Mouse (Mus musculus) liver, embryonic 14.5 days (tissue): ENCODE measurements around the gene Sele.

Source experiments
- CTCF ChIP-seq: IDR thresholded peaks from 2 replicates; pipeline ENCODE4 v1.5.1; 2016; ENCODE audit warnings: antibody characterized with exemption, low read depth, control low read depth
- EP300 ChIP-seq: IDR thresholded peaks from 2 replicates; pipeline ENCODE4 v1.6.1; 2016; ENCODE audit warnings: antibody characterized with exemption, low read depth

DNA sequence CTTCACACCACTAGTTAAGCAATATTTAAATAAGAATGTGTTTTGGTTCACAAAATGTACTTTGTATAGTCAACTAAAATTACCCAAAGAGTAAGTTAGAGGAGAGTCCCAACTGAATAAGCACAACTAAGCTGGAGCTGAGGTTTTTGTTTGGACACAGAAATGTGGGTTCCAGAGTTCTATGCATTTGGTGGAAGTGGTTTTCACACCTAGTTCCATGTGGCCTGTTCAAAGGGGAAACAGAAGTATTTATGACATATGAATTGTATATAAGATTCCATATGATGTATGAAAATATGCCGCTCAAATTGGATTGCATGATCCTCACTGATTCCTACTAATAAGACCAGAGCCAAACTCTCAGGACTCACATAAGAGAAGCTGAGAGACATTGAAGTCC is 27.4 kb downstream of the Sele start:
- TF ChIP-seq CTCF (no peak), EP300 (no peak)
